Mouse (Mus musculus) thymus, postnatal 25 days (tissue): Measurements from ENCODE around the gene Tacr2.

Experiments used
- DNase-seq: peaks from one replicate; pipeline ENCODE4 v3.0.0; 2022

The Tacr2 gene

GRCm38 (mm10) chr10:62242358-62242757 is 9.9 kb upstream of the Tacr2 start:
- DNase-seq: peak; percentile 21

- DNase-seq: peak; percentile 68
These were observed 9.3 kb upstream of the Tacr2 start for GRCm38 (mm10) chr10:62242896-62243295.

- no peak for DNase-seq
These were observed 8.2 kb upstream of the Tacr2 start for GRCm38 (mm10) chr10:62244067-62244466.

GRCm38 (mm10) chr10:62247156-62247555 is 5.1 kb upstream of the Tacr2 start:
- DNase-seq: no peak

- peak; percentile 71 for DNase-seq
These were observed 4.4 kb upstream of the Tacr2 start for GRCm38 (mm10) chr10:62247815-62248214.

- no peak for DNase-seq
These were observed 428 bp downstream of the Tacr2 start for GRCm38 (mm10) chr10:62252496-62253235.

GRCm38 (mm10) chr10:62258298-62258697 is 6.1 kb downstream of the Tacr2 start:
- DNase-seq: no peak

GRCm38 (mm10) chr10:62261115-62261886 is 9.1 kb downstream of the Tacr2 start:
- peak; percentile 80 for DNase-seq

GRCm38 (mm10) chr10:62264299-62264698 is 12.1 kb downstream of the Tacr2 start:
- DNase-seq: no peak

- no peak for DNase-seq
These were observed 17.0 kb downstream of the Tacr2 start for GRCm38 (mm10) chr10:62269278-62269677.

- DNase-seq: peak; percentile 80
These were observed 23.0 kb downstream of the Tacr2 start for GRCm38 (mm10) chr10:62275235-62275634.

- DNase-seq: no peak
These were observed 25.5 kb downstream of the Tacr2 start for GRCm38 (mm10) chr10:62277499-62278293.

GRCm38 (mm10) chr10:62279066-62279465 is 26.8 kb downstream of the Tacr2 start:
- DNase-seq: no peak

GRCm38 (mm10) chr10:62279671-62280070 is 27.4 kb downstream of the Tacr2 start:
- DNase-seq: no peak

GRCm38 (mm10) chr10:62282782-62283181 is 30.5 kb downstream of the Tacr2 start:
- no peak for DNase-seq

- no peak for DNase-seq
These were observed 31.1 kb downstream of the Tacr2 start for GRCm38 (mm10) chr10:62283206-62283792.

GRCm38 (mm10) chr10:62287460-62288124 is 35.4 kb downstream of the Tacr2 start:
- DNase-seq: no peak

- no peak for DNase-seq
These were observed 41.9 kb downstream of the Tacr2 start for GRCm38 (mm10) chr10:62294112-62294511.

GRCm38 (mm10) chr10:62296086-62296872 is 44.0 kb downstream of the Tacr2 start:
- no peak for DNase-seq

- DNase-seq: no peak
These were observed 48.0 kb downstream of the Tacr2 start for GRCm38 (mm10) chr10:62300006-62300827.

- no peak for DNase-seq
These were observed 52.9 kb downstream of the Tacr2 start for GRCm38 (mm10) chr10:62305090-62305489.
